Mouse (Mus musculus): ENCODE data around the gene Upp1. TPM values are rescaled to one million over a fixed set of nuclear protein-coding genes. Genes with fewer than 3 reads are reported as not detected.

Gene Upp1
- total RNA-seq, 2 experiments from 2014 or later, result 4.2 to 6.8 TPM

DNA sequence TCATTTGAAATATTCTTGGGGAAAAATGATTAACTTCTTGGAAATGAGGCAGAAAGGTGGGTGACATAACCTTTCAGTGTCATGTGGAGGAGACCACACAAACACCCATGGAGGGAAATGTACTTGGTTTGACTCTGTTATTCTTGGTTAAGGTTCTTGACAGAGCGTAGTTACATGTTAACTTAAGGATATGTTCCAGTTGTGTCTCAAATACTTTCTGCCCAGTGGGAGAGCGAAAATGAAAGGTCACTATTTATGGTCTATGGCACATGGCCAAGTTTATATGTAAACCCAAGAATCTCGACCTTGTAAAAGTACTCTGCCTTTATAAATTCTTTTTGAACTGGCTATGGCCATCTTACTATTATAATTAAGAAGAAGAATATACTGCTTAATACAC is 42.0 kb downstream of the Upp1 start:
- no peak for DNase-seq

DNA sequence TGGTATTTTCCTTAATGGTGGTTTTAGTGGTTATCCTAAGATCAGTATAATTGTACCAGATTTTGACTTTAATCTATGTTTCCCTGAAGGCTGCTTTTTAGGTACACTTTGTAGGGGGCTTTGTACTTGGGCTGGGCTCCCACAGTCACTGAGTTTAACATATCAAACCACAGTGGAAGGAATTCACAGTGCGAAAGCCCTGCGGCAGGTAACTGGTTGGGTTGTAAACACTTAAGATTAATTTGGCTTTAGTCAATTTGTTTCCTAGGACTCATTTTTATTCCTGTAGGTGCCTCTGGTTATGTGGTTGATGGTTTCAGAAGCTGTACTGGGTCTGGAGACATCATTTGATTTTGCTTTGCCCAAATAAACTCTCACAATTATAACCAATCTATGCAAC is 49.4 kb downstream of the Upp1 start:
- DNase-seq, result no peak

DNA sequence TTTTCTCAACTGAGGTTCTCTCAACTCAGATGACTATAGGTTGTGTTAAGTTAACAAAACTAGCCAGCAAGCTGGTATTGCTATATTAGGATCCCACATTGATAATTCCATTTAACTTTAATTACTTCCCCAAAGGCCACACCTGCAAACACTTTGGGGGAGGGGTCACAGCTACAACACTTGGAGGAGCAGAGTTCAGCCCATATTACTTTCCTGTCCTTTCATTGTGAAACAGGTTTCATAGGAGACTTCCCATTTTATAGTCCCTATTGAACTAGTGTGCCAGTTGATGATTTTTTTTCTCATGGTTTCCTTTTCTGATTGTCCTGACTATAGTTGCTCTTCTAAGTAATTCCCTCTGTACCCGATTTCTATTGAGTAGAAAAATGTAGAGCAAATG is 63.6 kb downstream of the Upp1 start:
- DNase-seq, result no peak

Other genes starting within 250 kb of the Upp1 start
- not detected for gene Pkd1l1, start 144.8 kb upstream of the Upp1 start, total RNA-seq (2021)
- 10 to 100 TPM; 10.4 to 10.7 TPM for gene Hus1, start 106.9 kb upstream of the Upp1 start, total RNA-seq (2021)
- gene Gm11992, start 69.5 kb upstream of the Upp1 start, total RNA-seq (2021), result 1 to 10 TPM in 1 of 2 experiments, under 1 TPM in 1; 0.57 to 1.0 TPM
- gene Sun3, start 69.1 kb upstream of the Upp1 start, total RNA-seq (2021), result 1 to 10 TPM; 2.4 to 2.8 TPM
- gene Abca13, start 73.8 kb downstream of the Upp1 start, total RNA-seq (2021), result under 1 TPM in 1 of 2 experiments, not detected in 1; 0.05 TPM